ENCODE assay signal across 9 mouse cellular contexts in the genomic region with DNA sequence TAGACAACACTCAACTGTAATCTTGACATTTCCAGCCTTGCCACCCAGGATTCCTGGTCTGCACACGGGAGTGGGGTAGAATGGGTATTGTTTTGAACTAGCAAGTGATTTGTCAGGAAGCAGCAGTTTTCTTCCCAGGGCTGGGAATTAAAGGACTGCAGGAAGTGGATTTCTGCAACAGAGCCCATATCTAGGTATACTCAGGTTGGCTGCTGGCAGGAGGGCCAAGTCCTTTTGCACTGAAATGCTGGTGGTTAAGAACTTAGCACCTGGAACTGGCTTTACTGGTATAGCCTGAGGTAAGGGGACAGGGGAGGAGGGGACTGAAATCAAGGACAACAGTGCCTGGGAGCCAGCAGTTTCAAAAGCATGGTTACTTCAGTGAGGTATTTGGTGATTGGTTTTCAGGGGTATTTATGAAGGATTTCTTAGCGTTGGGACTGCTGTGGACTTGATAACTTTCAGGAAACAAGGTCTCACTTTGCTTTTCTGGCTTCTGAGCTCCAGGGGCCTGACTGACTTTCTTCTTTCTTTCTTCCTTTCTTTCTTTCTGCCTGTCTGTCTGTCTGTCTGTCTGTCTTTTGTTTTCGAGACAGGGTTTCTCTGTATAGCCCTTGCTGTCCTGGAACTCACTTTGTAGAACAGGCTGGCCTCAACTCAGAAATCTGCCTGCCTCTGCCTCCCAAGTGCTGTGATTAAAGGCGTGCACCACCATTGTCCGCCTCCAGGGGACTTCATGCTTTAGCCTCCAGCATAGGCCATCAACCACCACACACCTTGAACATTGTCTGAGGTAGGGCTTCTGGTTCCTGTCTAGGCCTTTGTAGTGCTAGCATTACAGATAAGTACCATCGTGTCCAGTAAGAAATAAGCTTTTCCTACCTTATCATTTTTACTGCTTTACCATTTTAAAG. TPM values are rescaled to one million over a fixed set of nuclear protein-coding genes. Genes with fewer than 3 reads are reported as not detected.
DNase-seq lines count a peak whose midpoint lies in the region; ATAC-seq and TF ChIP-seq lines count a peak whose summit lies in the region.
"Had no signal": no experiment of that assay in that cellular context is flagged by ENCODE, and none has a peak within 500 bp of the region (broad histone marks: within the 10 kb centered on the region; RNA-seq: fewer than 3 reads in every experiment).

No protein-coding gene starts in this region.

- peaks cover 45% of the 10 kb centered on the region for H3K36me3 ChIP-seq in erythroblast, embryonic 14.5 days (ENCODE audit: control insufficient read depth)
- H3K36me3 ChIP-seq in liver, adult 2 months (ENCODE audit: control insufficient read depth, insufficient read depth, low read length): peaks cover 23% of the 10 kb centered on the region; the same call in 1 of the 2 replicates
- peaks cover 28% of the 10 kb centered on the region for H3K36me3 ChIP-seq in stomach, embryonic 15.5 days

- peaks cover 10% of the 10 kb centered on the region; the same call in 1 of the 2 replicates for H3K79me2 ChIP-seq in liver, adult 2 months (ENCODE audit: control insufficient read depth, insufficient read depth, low read length)

- no peaks in the 10 kb centered on the region for H3K27me3 ChIP-seq in erythroblast, embryonic 14.5 days (ENCODE audit: control insufficient read depth)
- no peaks in the 10 kb centered on the region for H3K27me3 ChIP-seq in liver, adult 2 months (ENCODE audit: control insufficient read depth, insufficient read depth, low read length)
- no peaks in the 10 kb centered on the region for H3K27me3 ChIP-seq in stomach, embryonic 15.5 days (replicated peaks)

- H3K9me3 ChIP-seq in erythroblast, embryonic 14.5 days (ENCODE audit: control insufficient read depth, low read length): no peaks in the 10 kb centered on the region
- H3K9me3 ChIP-seq in stomach, embryonic 15.5 days: no peaks in the 10 kb centered on the region

- WGBS in liver, adult 2 months: 71% methylated on average over 6 of the region's 6 CpGs
- 55% methylated on average over 6 of the region's 6 CpGs for WGBS in stomach, embryonic 15.5 days

- DNase-seq in thymus, postnatal 0 days (ENCODE audit: low spot score): peak; percentile 27
- no peak for DNase-seq in thymus, adult 18-20 months
- no peak for DNase-seq in liver, adult 2 months (ENCODE audit: extremely low read depth, low read depth, low spot score)
- no peak for DNase-seq in spleen, postnatal 4 days (ENCODE audit: low spot score in 2 of 2)
- no peak for DNase-seq in ovary, adult 18-20 months (ENCODE audit: low spot score)
- DNase-seq in adrenal gland, adult 2 months: no peak

- no peak for TF ChIP-seq POLR2A in liver, adult 2 months (IDR thresholded peaks at IDR 0.05; ENCODE audit: extremely low read depth, insufficient read depth, low read length)

- peak overlapping the region; percentile 84 for H3K4me3 ChIP-seq in erythroblast, embryonic 14.5 days (replicated peaks)
- no peak overlapping the region for H3K4me3 ChIP-seq in liver, adult 2 months (ENCODE audit: insufficient read depth, low read depth, low read length)
- H3K4me3 ChIP-seq in stomach, embryonic 15.5 days (replicated peaks): no peak overlapping the region; the same call in 1 of the 2 replicates

- peaks cover 75% of the 10 kb centered on the region for H3K4me1 ChIP-seq in erythroblast, embryonic 14.5 days (ENCODE audit: control insufficient read depth)
- H3K4me1 ChIP-seq in liver, adult 2 months (ENCODE audit: control insufficient read depth, insufficient read depth, low read length): peaks cover 10% of the 10 kb centered on the region
- H3K4me1 ChIP-seq in stomach, embryonic 15.5 days: peaks cover 30% of the 10 kb centered on the region

- H3K4me2 ChIP-seq in stomach, embryonic 15.5 days: peak overlapping the region; percentile 89; the same call in 1 of the 2 replicates

- no peak overlapping the region for H3K27ac ChIP-seq in liver, adult 2 months (replicated peaks; ENCODE audit: insufficient read depth, low read depth, low read length)
- H3K27ac ChIP-seq in stomach, embryonic 15.5 days: peak overlapping the region; percentile 44; the same call in 1 of the 2 replicates

- peak; percentile 33; the same call in 1 of the 2 replicates for TF ChIP-seq CTCF in liver, adult 2 months (IDR thresholded peaks at IDR 0.05; ENCODE audit: low read depth, low read length)

- H3K9ac ChIP-seq in liver, adult 2 months (ENCODE audit: low read depth, low read length): no peak overlapping the region
- no peak overlapping the region for H3K9ac ChIP-seq in stomach, embryonic 15.5 days

- no peak for ATAC-seq in stomach, embryonic 15.5 days (ENCODE audit: insufficient read depth, low FRiP score, low read depth)

RNA-seq across cellular contexts. Expression of a gene that starts 4.8 kb away (rescaled TPM):
- polyA plus RNA-seq in thymus, postnatal 0 days (2015; fragmentation: Nextera tagmentation; extraction: Ambion mirVana): 877 and 894 TPM in 2 replicates
- polyA plus RNA-seq in erythroblast, embryonic 14.5 days (2012): 124 and 135 TPM in 2 replicates
- total RNA-seq in liver, adult 2 months (2014; rRNA removed): 174 and 242 TPM in 2 replicates
- polyA plus RNA-seq in liver, adult 2 months (2012; rRNA removed): 113 and 145 TPM in 2 replicates
- 694 and 820 TPM in 2 replicates for polyA plus RNA-seq in stomach, embryonic 15.5 days (2015; fragmentation: Nextera tagmentation; extraction: Ambion mirVana)
- total RNA-seq in adrenal gland, adult 2 months (2021): 100 to 1,000 TPM; 480 to 551 TPM
- 94.5 and 146 TPM in 2 replicates for polyA plus RNA-seq in adrenal gland, adult 2 months (2012; rRNA removed)

RNA-seq across cellular contexts. Expression of a gene that starts 36.4 kb away (rescaled TPM):
- polyA plus RNA-seq in thymus, postnatal 0 days (2015; fragmentation: Nextera tagmentation; extraction: Ambion mirVana): 0.24 and 0.34 TPM in 2 replicates
- polyA plus RNA-seq in erythroblast, embryonic 14.5 days (2012): 0.03 TPM in 1 of 2 replicates, not detected in the other
- total RNA-seq in liver, adult 2 months (2014; rRNA removed): 0.07 TPM in 1 of 2 replicates, not detected in the other
- polyA plus RNA-seq in liver, adult 2 months (2012; rRNA removed): not detected in 2 replicates
- polyA plus RNA-seq in stomach, embryonic 15.5 days (2015; fragmentation: Nextera tagmentation; extraction: Ambion mirVana): 5.5 and 5.7 TPM in 2 replicates
- total RNA-seq in adrenal gland, adult 2 months (2021): 1 to 10 TPM in 1 of 2 experiments, under 1 TPM in 1; 0.66 to 2.9 TPM
- 7.8 and 13.3 TPM in 2 replicates for polyA plus RNA-seq in adrenal gland, adult 2 months (2012; rRNA removed)
- total RNA-seq: gastrocnemius, postnatal 4 days had no signal
